In the genomic region with DNA sequence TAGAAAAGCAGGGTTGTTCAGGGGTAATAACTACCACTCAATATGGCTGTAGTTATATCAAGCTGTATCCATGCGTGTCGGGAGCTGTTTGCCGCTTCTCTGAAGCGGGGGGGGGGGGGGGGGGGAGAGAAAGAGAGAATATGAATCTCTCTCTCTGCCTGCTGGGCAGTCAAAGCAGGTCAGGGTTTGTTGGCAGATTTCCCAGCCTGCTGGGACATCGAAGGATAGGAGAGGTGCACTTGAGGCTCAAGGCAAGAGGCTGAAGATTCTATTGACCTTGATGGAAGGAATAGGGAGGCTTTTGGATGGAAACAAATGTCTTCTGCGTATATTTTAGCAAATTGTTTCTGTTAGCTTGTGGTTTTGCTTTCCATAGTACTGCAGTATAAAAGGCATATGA, we compare ENCODE assay signal across 11 mouse cellular contexts.
DNase-seq lines count a peak whose midpoint lies in the region; ATAC-seq and TF ChIP-seq lines count a peak whose summit lies in the region.
"Had no signal": no experiment of that assay in that cellular context is flagged by ENCODE, and none has a peak within 500 bp of the region (broad histone marks: within the 10 kb centered on the region; RNA-seq: fewer than 3 reads in every experiment).

No protein-coding gene starts in this region.

- H3K4me3 ChIP-seq in heart, embryonic 13.5 days, result no peak overlapping the region
- H3K4me3 ChIP-seq in midbrain, embryonic 14.5 days (replicated peaks; ENCODE audit: low read depth, low read length), result no peak overlapping the region
- no peak overlapping the region for H3K4me3 ChIP-seq in midbrain, embryonic 13.5 days (replicated peaks)
- no peak overlapping the region for H3K4me3 ChIP-seq in left cerebral cortex, adult 2 months
- H3K4me3 ChIP-seq: limb, embryonic 13.5 days; midbrain, embryonic 10.5 days had no signal

- peaks cover 33% of the 10 kb centered on the region for H3K4me1 ChIP-seq in heart, embryonic 13.5 days
- no peaks in the 10 kb centered on the region; the same call in 1 of the 2 replicates for H3K4me1 ChIP-seq in midbrain, embryonic 14.5 days (ENCODE audit: control insufficient read depth, insufficient read depth, low read length)
- 0 out of 2 replicates have a peak, but pooled peaks cover 2% of the 10 kb centered on the region for H3K4me1 ChIP-seq in midbrain, embryonic 13.5 days (replicated peaks)

- no peak for ATAC-seq in heart, embryonic 13.5 days (ENCODE audit: extremely low read depth, insufficient number of reproducible peaks, low FRiP score, low TSS enrichment)
- ATAC-seq in midbrain, embryonic 14.5 days (ENCODE audit: low FRiP score, low TSS enrichment), result no peak
- no peak for ATAC-seq in midbrain, embryonic 13.5 days
- ATAC-seq: Patski had no signal

- no peak overlapping the region for H3K4me2 ChIP-seq in heart, embryonic 13.5 days
- no peak overlapping the region for H3K4me2 ChIP-seq in midbrain, embryonic 14.5 days (ENCODE audit: low read length)
- H3K4me2 ChIP-seq in midbrain, embryonic 13.5 days (replicated peaks), result no peak overlapping the region
- H3K4me2 ChIP-seq: limb, embryonic 13.5 days had no signal

- TF ChIP-seq CTCF in left cerebral cortex, adult 2 months (IDR thresholded peaks at IDR 0.05), result no peak

- no peak for DNase-seq in heart, postnatal 36 days
- DNase-seq in midbrain, embryonic 14.5 days, result peak; percentile 42
- peak; percentile 59 to 64 for DNase-seq in cerebellum, adult 18-20 months
- DNase-seq in testis, postnatal 10 days (ENCODE audit: low spot score), result peak; percentile 72
- no peak for DNase-seq in left cerebral cortex, adult 2 months (ENCODE audit: extremely low spot score in 1 of 2, low spot score in 2 of 2)
- DNase-seq: thymus, adult 18-20 months had no signal

- H3K36me3 ChIP-seq in heart, embryonic 13.5 days, result no peaks in the 10 kb centered on the region
- H3K36me3 ChIP-seq in midbrain, embryonic 14.5 days (ENCODE audit: control insufficient read depth, insufficient read depth, low read length), result no peaks in the 10 kb centered on the region
- no peaks in the 10 kb centered on the region for H3K36me3 ChIP-seq in midbrain, embryonic 13.5 days
- H3K36me3 ChIP-seq: limb, embryonic 13.5 days; midbrain, embryonic 10.5 days had no signal

- intact Hi-C loops in heart, postnatal 36 days (cut with DNase I), result no loop called here
- intact Hi-C loops in left cerebral cortex, adult 2 months (cut with DNase I), result no loop called here

- 0 out of 2 replicates have a peak overlapping the region, but pooled peaks have one; percentile 5 for H3K27ac ChIP-seq in heart, embryonic 13.5 days (replicated peaks)
- H3K27ac ChIP-seq in midbrain, embryonic 14.5 days (replicated peaks; ENCODE audit: low read depth, low read length), result no peak overlapping the region
- H3K27ac ChIP-seq in midbrain, embryonic 13.5 days, result no peak overlapping the region
- no peak overlapping the region for H3K27ac ChIP-seq in left cerebral cortex, adult 2 months
- H3K27ac ChIP-seq: limb, embryonic 13.5 days; midbrain, embryonic 10.5 days had no signal

- no peak overlapping the region for H3K9ac ChIP-seq in heart, embryonic 13.5 days
- H3K9ac ChIP-seq in midbrain, embryonic 14.5 days (replicated peaks; ENCODE audit: low read length), result no peak overlapping the region
- no peak overlapping the region for H3K9ac ChIP-seq in midbrain, embryonic 13.5 days (replicated peaks)
- H3K9ac ChIP-seq: limb, embryonic 13.5 days had no signal

- H3K9me3 ChIP-seq in heart, embryonic 13.5 days, result no peaks in the 10 kb centered on the region
- no peaks in the 10 kb centered on the region for H3K9me3 ChIP-seq in midbrain, embryonic 14.5 days (ENCODE audit: control insufficient read depth, low read length)
- H3K9me3 ChIP-seq in midbrain, embryonic 13.5 days, result no peaks in the 10 kb centered on the region
- H3K9me3 ChIP-seq: limb, embryonic 13.5 days; midbrain, embryonic 10.5 days had no signal

- WGBS in heart, embryonic 13.5 days, result 38% methylated on average over 5 of the region's 6 CpGs
- 58% methylated on average over 6 of the region's 6 CpGs for WGBS in midbrain, embryonic 14.5 days
- 64% methylated on average over 5 of the region's 6 CpGs for WGBS in midbrain, embryonic 13.5 days

- peaks cover 7% of the 10 kb centered on the region; the same call in 1 of the 2 replicates for H3K27me3 ChIP-seq in heart, embryonic 13.5 days (replicated peaks)
- no peaks in the 10 kb centered on the region for H3K27me3 ChIP-seq in midbrain, embryonic 14.5 days (ENCODE audit: control insufficient read depth, insufficient read depth, low read length)
- H3K27me3 ChIP-seq in midbrain, embryonic 13.5 days, result 0 out of 2 replicates have a peak, but pooled peaks cover 7% of the 10 kb centered on the region
- H3K27me3 ChIP-seq: Patski had no signal

Comparison
In these comparisons a context has a peak if more than half of its experiments do, and no peak if none do; other contexts are left out.
1. DNase-seq: peak in midbrain, embryonic 14.5 days (single experiment), cerebellum, adult 18-20 months (2 of 2) and testis, postnatal 10 days (single experiment); none in heart, postnatal 36 days (0 of 2) and left cerebral cortex, adult 2 months (0 of 2).